Mouse (Mus musculus): ENCODE measurements around the gene Kiss1. TPM values are rescaled to one million over a fixed set of nuclear protein-coding genes. Genes with fewer than 3 reads are reported as not detected.

The Kiss1 gene
- total and polyA plus RNA-seq, 3 experiments = not detected

DNA sequence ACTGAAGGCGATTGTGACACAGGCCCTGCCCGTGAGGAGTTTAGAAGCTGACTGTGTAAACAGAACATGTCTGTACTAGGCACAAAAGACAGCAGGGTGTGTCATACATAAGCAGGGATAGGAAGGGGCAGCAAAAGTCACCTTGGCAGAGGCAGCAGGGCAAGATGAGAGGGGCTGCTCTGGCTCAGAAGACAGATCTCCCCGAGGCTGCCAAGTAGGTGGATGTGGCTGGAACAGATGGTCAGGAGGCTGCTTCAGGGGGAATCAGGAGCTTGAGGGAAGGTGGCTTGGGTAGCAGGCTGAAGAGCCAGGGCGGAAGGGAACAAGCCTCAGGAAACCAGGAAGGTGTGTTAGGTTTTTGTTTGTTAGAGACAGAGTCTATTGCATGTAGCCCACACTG lies 48.7 kb downstream of the Kiss1 start:
- Histone ChIP-seq H3K4me1 (ENCODE audit: control insufficient read depth in 1 of 2, insufficient read depth in 2 of 2, low read length in 2 of 2) (peaks cover 0 to 3% of the 10 kb centered on the region in 2 experiments; a peak in 2 of 4 replicates), H3K36me3 (ENCODE audit: control insufficient read depth in 1 of 2, insufficient read depth in 2 of 2, low read length in 2 of 2) (no peaks in the 10 kb centered on the region), H3K9ac (ENCODE audit: control insufficient read depth, low read depth, low read length, poor library complexity, severe bottlenecking) (no peak overlapping the region), H3K27me3 (ENCODE audit: control insufficient read depth in 1 of 2, insufficient read depth in 2 of 2, low read length in 2 of 2) (peaks cover 3 to 9% of the 10 kb centered on the region in 2 experiments), H3K79me2 (ENCODE audit: control insufficient read depth, insufficient read depth, low read length, poor library complexity) (no peaks in the 10 kb centered on the region), H3K27ac (ENCODE audit: control insufficient read depth, low read depth, low read length) (no peak overlapping the region), H3K4me3 (ENCODE audit: control insufficient read depth in 1 of 2, insufficient read depth in 1 of 2, low read depth in 2 of 2, low read length in 2 of 2) (no peak overlapping the region), H3K9me3 (replicated peaks; ENCODE audit: insufficient read depth, low read length) (no peaks in the 10 kb centered on the region)
- no peak for DNase-seq (ENCODE audit: low read depth, low spot score)
- TF ChIP-seq SMC3 (IDR thresholded peaks at IDR 0.05; ENCODE audit: low read depth, low read length) = no peak
- TF ChIP-seq CTCF (IDR thresholded peaks at IDR 0.05 in 2 of 3, conservative IDR thresholded peaks at IDR 0.05 in 1 of 3; ENCODE audit: control insufficient read depth in 1 of 3, insufficient read depth in 1 of 3, low read depth in 2 of 3, low read length in 3 of 3, poor library complexity in 1 of 3, severe bottlenecking in 1 of 3) = no peak
- no peak for TF ChIP-seq TCF12 (IDR thresholded peaks at IDR 0.05; ENCODE audit: low read depth, low read length)
- no peak for TF ChIP-seq GABPA (IDR thresholded peaks at IDR 0.05; ENCODE audit: low read depth, low read length)
- TF ChIP-seq EP300 (IDR thresholded peaks at IDR 0.05; ENCODE audit: low read depth in 1 of 2, low read length in 2 of 2) = no peak
- TF ChIP-seq RCOR1 (IDR thresholded peaks at IDR 0.05; ENCODE audit: low read depth, low read length) = no peak
- TF ChIP-seq MAX (IDR thresholded peaks at IDR 0.05; ENCODE audit: low read length) = no peak
- no peak for TF ChIP-seq USF1 (IDR thresholded peaks at IDR 0.05; ENCODE audit: low read depth, low read length)
- no peak for TF ChIP-seq NRF1 (IDR thresholded peaks at IDR 0.05; ENCODE audit: insufficient read depth, low read depth, low read length, poor library complexity, severe bottlenecking)
- no peak for TF ChIP-seq USF2 (IDR thresholded peaks at IDR 0.05; ENCODE audit: borderline replicate concordance in 1 of 2, insufficient read depth in 1 of 2, low read depth in 1 of 2, low read length in 2 of 2)
- no peak for TF ChIP-seq TBP (IDR thresholded peaks at IDR 0.05; ENCODE audit: low read depth, low read length)
- TF ChIP-seq RAD21 (IDR thresholded peaks at IDR 0.05; ENCODE audit: low read depth, low read length) = no peak
- no peak for TF ChIP-seq BHLHE40 (IDR thresholded peaks at IDR 0.05; ENCODE audit: borderline replicate concordance, low read depth, low read length)
- TF ChIP-seq ELF1 (IDR thresholded peaks at IDR 0.05; ENCODE audit: low read depth, low read length) = no peak
- no peak for TF ChIP-seq E2F4 (IDR thresholded peaks at IDR 0.05; ENCODE audit: borderline replicate concordance, low read depth, low read length)

- H3K27ac ChIP-seq (ENCODE audit: control insufficient read depth, low read depth, low read length) = no peak overlapping the region
- peaks cover 0 to 3% of the 10 kb centered on the region in 2 experiments; a peak in 2 of 4 replicates for H3K4me1 ChIP-seq (ENCODE audit: control insufficient read depth in 1 of 2, insufficient read depth in 2 of 2, low read length in 2 of 2)
- no peak overlapping the region for H3K9ac ChIP-seq (ENCODE audit: control insufficient read depth, low read depth, low read length, poor library complexity, severe bottlenecking)
- no peak overlapping the region for H3K4me3 ChIP-seq (ENCODE audit: control insufficient read depth in 1 of 2, insufficient read depth in 1 of 2, low read depth in 2 of 2, low read length in 2 of 2)
- no peak for DNase-seq (ENCODE audit: low read depth, low spot score)
- no peaks in the 10 kb centered on the region for H3K36me3 ChIP-seq (ENCODE audit: control insufficient read depth in 1 of 2, insufficient read depth in 2 of 2, low read length in 2 of 2)
- H3K79me2 ChIP-seq (ENCODE audit: control insufficient read depth, insufficient read depth, low read length, poor library complexity) = no peaks in the 10 kb centered on the region
- H3K27me3 ChIP-seq (ENCODE audit: control insufficient read depth in 1 of 2, insufficient read depth in 2 of 2, low read length in 2 of 2) = peaks cover 3 to 6% of the 10 kb centered on the region in 2 experiments
- no peak for TF ChIP-seq GABPA (IDR thresholded peaks at IDR 0.05; ENCODE audit: low read depth, low read length)
- H3K9me3 ChIP-seq (replicated peaks; ENCODE audit: insufficient read depth, low read length) = no peaks in the 10 kb centered on the region
These were observed 49.8 kb downstream of the Kiss1 start for GRCm38 (mm10) chr1:133371431-133371830.
